In the genomic region with DNA sequence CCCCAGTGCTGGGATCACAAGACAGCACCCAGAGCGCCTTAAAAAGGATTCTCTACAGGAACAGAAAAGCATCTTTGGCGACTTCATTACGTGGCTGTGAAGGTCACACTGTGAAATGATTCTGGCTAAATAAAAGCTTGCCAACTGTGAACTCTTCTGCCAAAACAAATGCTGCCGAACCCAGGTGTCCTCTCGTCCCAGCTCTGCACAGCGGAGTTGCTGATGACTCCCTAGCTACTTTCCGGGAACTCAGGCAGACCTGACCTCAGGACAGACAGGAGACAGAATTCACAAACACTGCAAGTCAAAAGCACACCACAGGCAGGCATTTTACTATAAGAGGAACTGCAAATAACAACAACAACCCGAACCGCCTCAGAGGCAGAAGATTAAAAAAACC, we compare ENCODE assay signal across 25 mouse cellular contexts. TPM values are rescaled to one million over a fixed set of nuclear protein-coding genes. Genes with fewer than 3 reads are reported as not detected.
A peak's percentile ranks its signal among the peaks of the same experiment; 100 is the strongest.
DNase-seq lines count a peak whose midpoint lies in the region; ATAC-seq and TF ChIP-seq lines count a peak whose summit lies in the region.
"Had no signal": no experiment of that assay in that cellular context is flagged by ENCODE, and none has a peak within 500 bp of the region (broad histone marks: within the 10 kb centered on the region; RNA-seq: fewer than 3 reads in every experiment).

No protein-coding gene starts in this region.

- peaks cover 17% of the 10 kb centered on the region for H3K36me3 ChIP-seq in heart, embryonic 11.5 days (ENCODE audit: control insufficient read depth, insufficient read depth, low read length)
- peaks cover 72% of the 10 kb centered on the region for H3K36me3 ChIP-seq in kidney, embryonic 15.5 days
- peaks cover 28% of the 10 kb centered on the region for H3K36me3 ChIP-seq in liver, postnatal 0 days (replicated peaks; ENCODE audit: insufficient read depth, low read length)
- H3K36me3 ChIP-seq in liver, embryonic 11.5 days (ENCODE audit: control insufficient read depth, insufficient read depth, low read length) = peaks cover 30% of the 10 kb centered on the region

- no peaks in the 10 kb centered on the region for H3K9me3 ChIP-seq in heart, embryonic 11.5 days (replicated peaks; ENCODE audit: control insufficient read depth, low read length)
- no peaks in the 10 kb centered on the region for H3K9me3 ChIP-seq in kidney, embryonic 15.5 days (replicated peaks)
- H3K9me3 ChIP-seq in liver, postnatal 0 days (ENCODE audit: low read length) = no peaks in the 10 kb centered on the region
- no peaks in the 10 kb centered on the region for H3K9me3 ChIP-seq in liver, embryonic 11.5 days (ENCODE audit: control insufficient read depth, low read length)
- H3K9me3 ChIP-seq: embryonic facial prominence, embryonic 13.5 days; heart, embryonic 15.5 days; hindbrain, embryonic 12.5 days; liver, embryonic 13.5 days had no signal

- peak; percentile 89 for DNase-seq in heart, adult 11 months
- DNase-seq in kidney, adult 8-10 months = no peak
- peak; percentile 25 for DNase-seq in liver, postnatal 0 days
- no peak for DNase-seq in liver, embryonic 11.5 days (ENCODE audit: low spot score)
- no peak for DNase-seq in cerebellum, adult 11-12 months
- DNase-seq: adrenal gland, postnatal 10 days; cerebellum, adult 11 months; cerebellum, adult 9-11 months; embryo, embryonic 11 days; left cerebral cortex, postnatal 4 days; liver, embryonic 13.5 days; lung, embryonic 14.5 days; lung, postnatal 14 days; midbrain, embryonic 14.5 days; thymus, adult 2 months; thymus, postnatal 36 days had no signal

- no peak overlapping the region for H3K4me3 ChIP-seq in heart, embryonic 11.5 days (ENCODE audit: low read depth, low read length)
- H3K4me3 ChIP-seq in kidney, embryonic 15.5 days (replicated peaks) = no peak overlapping the region
- H3K4me3 ChIP-seq in liver, postnatal 0 days (ENCODE audit: low read depth, low read length) = peak overlapping the region; percentile 37
- no peak overlapping the region for H3K4me3 ChIP-seq in liver, embryonic 11.5 days (ENCODE audit: low read depth, low read length)
- H3K4me3 ChIP-seq: embryonic facial prominence, embryonic 13.5 days; erythroblast, embryonic 14.5 days; heart, embryonic 15.5 days; hindbrain, embryonic 12.5 days; liver, embryonic 13.5 days had no signal

- no peaks in the 10 kb centered on the region for H3K27me3 ChIP-seq in heart, embryonic 11.5 days (ENCODE audit: control insufficient read depth, insufficient read depth, low read length)
- H3K27me3 ChIP-seq in kidney, embryonic 15.5 days = no peaks in the 10 kb centered on the region
- H3K27me3 ChIP-seq in liver, postnatal 0 days (ENCODE audit: insufficient read depth, low read length) = no peaks in the 10 kb centered on the region
- no peaks in the 10 kb centered on the region for H3K27me3 ChIP-seq in liver, embryonic 11.5 days (replicated peaks; ENCODE audit: control insufficient read depth, insufficient read depth, low read length)
- H3K27me3 ChIP-seq: embryonic facial prominence, embryonic 13.5 days; heart, embryonic 15.5 days; hindbrain, embryonic 12.5 days; liver, embryonic 13.5 days; Patski had no signal

- no peaks in the 10 kb centered on the region for H3K4me1 ChIP-seq in heart, embryonic 11.5 days (ENCODE audit: control insufficient read depth, insufficient read depth, low read length)
- peaks cover 8% of the 10 kb centered on the region; the same call in 1 of the 2 replicates for H3K4me1 ChIP-seq in kidney, embryonic 15.5 days
- H3K4me1 ChIP-seq in liver, postnatal 0 days (ENCODE audit: insufficient read depth) = peaks cover 2% of the 10 kb centered on the region; the same call in 1 of the 2 replicates
- H3K4me1 ChIP-seq in liver, embryonic 11.5 days (replicated peaks; ENCODE audit: control insufficient read depth, insufficient read depth, low read length) = no peaks in the 10 kb centered on the region
- H3K4me1 ChIP-seq: embryonic facial prominence, embryonic 13.5 days had no signal

- WGBS in heart, embryonic 11.5 days (ENCODE audit: insufficient replicate concordance) = 93% methylated on average over 9 of the region's 9 CpGs
- 90% methylated on average over 9 of the region's 9 CpGs for WGBS in kidney, embryonic 15.5 days
- 64% methylated on average over 9 of the region's 9 CpGs for WGBS in liver, postnatal 0 days (ENCODE audit: insufficient replicate concordance)
- WGBS in liver, embryonic 11.5 days = 92% methylated on average over 9 of the region's 9 CpGs

- H3K4me2 ChIP-seq in heart, embryonic 11.5 days = no peak overlapping the region
- no peak overlapping the region for H3K4me2 ChIP-seq in kidney, embryonic 15.5 days
- H3K4me2 ChIP-seq in liver, postnatal 0 days (ENCODE audit: low read depth, low read length) = peak overlapping the region; percentile 57
- no peak overlapping the region for H3K4me2 ChIP-seq in liver, embryonic 11.5 days
- H3K4me2 ChIP-seq: embryonic facial prominence, embryonic 13.5 days; heart, embryonic 15.5 days; hindbrain, embryonic 12.5 days; liver, embryonic 13.5 days; lung, embryonic 14.5 days had no signal

- ATAC-seq in heart, embryonic 11.5 days (replicated peaks; ENCODE audit: insufficient number of reproducible peaks, low FRiP score, low TSS enrichment) = no peak
- ATAC-seq in kidney, embryonic 15.5 days (replicated peaks; ENCODE audit: low FRiP score) = no peak
- ATAC-seq in liver, postnatal 0 days = peak; percentile 83
- no peak for ATAC-seq in liver, embryonic 11.5 days (replicated peaks; ENCODE audit: low FRiP score)
- ATAC-seq: forebrain, embryonic 16.5 days; inflammation-experienced regulatory T-cells, adult 6 months; Patski had no signal

- no peak for TF ChIP-seq CTCF in liver, postnatal 0 days (IDR thresholded peaks at IDR 0.05; ENCODE audit: low read depth)

- no peak for TF ChIP-seq EP300 in liver, postnatal 0 days (IDR thresholded peaks at IDR 0.05; ENCODE audit: low read depth)

- no peak overlapping the region for H3K9ac ChIP-seq in heart, embryonic 11.5 days (ENCODE audit: low read depth, low read length)
- H3K9ac ChIP-seq in kidney, embryonic 15.5 days = no peak overlapping the region
- H3K9ac ChIP-seq in liver, postnatal 0 days (replicated peaks) = no peak overlapping the region
- H3K9ac ChIP-seq in liver, embryonic 11.5 days (ENCODE audit: low read depth, low read length) = no peak overlapping the region
- H3K9ac ChIP-seq: embryonic facial prominence, embryonic 13.5 days; heart, embryonic 15.5 days; hindbrain, embryonic 12.5 days; liver, embryonic 13.5 days; lung, embryonic 14.5 days had no signal

- no peak overlapping the region for H3K27ac ChIP-seq in heart, embryonic 11.5 days (ENCODE audit: low read depth, low read length)
- peak overlapping the region; percentile 28; the same call in 1 of the 2 replicates for H3K27ac ChIP-seq in kidney, embryonic 15.5 days
- peak overlapping the region; percentile 85 for H3K27ac ChIP-seq in liver, postnatal 0 days (ENCODE audit: low read depth)
- no peak overlapping the region for H3K27ac ChIP-seq in liver, embryonic 11.5 days (ENCODE audit: low read depth, low read length)
- H3K27ac ChIP-seq: embryonic facial prominence, embryonic 13.5 days; heart, embryonic 15.5 days; liver, embryonic 13.5 days had no signal

RNA-seq across cellular contexts. Expression of a gene that starts 8.5 kb away (rescaled TPM):
- polyA plus RNA-seq in heart, embryonic 11.5 days (2014; fragmentation: Nextera tagmentation; extraction: Ambion mirVana) = 186 and 187 TPM in 2 replicates
- 209 and 225 TPM in 2 replicates for polyA plus RNA-seq in kidney, embryonic 15.5 days (2015; fragmentation: Nextera tagmentation; extraction: Ambion mirVana)
- polyA plus RNA-seq in liver, postnatal 0 days (2015; fragmentation: Nextera tagmentation; extraction: Ambion mirVana) = 95.8 and 97.3 TPM in 2 replicates
- polyA plus RNA-seq in liver, embryonic 11.5 days (2014; fragmentation: Nextera tagmentation; extraction: Ambion mirVana) = 189 and 224 TPM in 2 replicates

Comparison
In these comparisons a context has a peak if more than half of its experiments do, and no peak if none do; other contexts are left out.
1. DNase-seq: peak in heart, adult 11 months (single experiment) and liver, postnatal 0 days (single experiment); none in kidney, adult 8-10 months (0 of 2), liver, embryonic 11.5 days (single experiment) and cerebellum, adult 11-12 months (single experiment).
2. H3K27ac ChIP-seq: peak in kidney, embryonic 15.5 days (single experiment) and liver, postnatal 0 days (single experiment); none in heart, embryonic 11.5 days (single experiment) and liver, embryonic 11.5 days (single experiment).